9 mouse cellular contexts compared by ENCODE assay signal in the genomic region with DNA sequence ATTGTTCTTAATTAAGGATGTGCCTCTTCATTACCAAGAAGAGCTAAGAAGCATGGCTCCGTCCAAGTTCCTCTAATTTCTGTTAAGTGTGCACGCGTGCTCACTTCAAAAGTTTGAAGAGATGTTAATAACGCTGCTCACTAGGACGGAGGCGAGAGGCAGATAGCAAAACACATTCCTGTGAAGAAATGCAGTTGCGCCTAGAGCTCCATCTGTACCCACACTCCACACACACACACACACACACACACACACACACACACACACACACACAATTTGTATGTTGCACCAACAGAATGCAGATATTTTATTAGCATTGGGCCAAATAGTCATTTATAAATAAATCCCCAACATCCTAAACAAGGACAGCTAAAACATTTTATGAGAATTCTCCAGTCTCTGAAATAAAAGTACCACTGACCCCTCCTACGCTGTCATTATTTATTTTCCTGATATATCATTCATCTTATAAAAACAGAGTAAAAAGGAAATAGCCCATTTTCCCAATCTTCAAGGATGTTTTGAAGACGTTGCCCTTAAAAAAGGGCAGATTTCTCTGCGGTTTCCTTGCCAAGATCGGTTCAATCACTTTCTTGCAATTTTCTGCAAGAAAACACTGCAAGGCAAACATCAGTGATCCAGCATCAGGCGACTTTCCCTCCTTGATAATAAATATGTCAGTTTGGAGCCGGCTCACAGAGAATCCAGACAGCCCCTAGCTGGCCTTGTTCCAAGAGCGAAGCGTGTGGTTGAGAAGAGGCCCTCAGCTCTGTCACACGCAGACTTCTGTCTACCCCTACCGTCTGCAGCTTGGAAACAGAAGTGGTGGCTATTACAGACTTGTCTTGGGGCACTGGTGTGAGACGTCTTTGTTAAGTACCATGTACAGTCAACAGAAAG.
A peak's percentile ranks its signal among the peaks of the same experiment; 100 is the strongest.
DNase-seq lines count a peak whose midpoint lies in the region; ATAC-seq lines count a peak whose summit lies in the region.
"Had no signal": no experiment of that assay in that cellular context is flagged by ENCODE, and none has a peak within 500 bp of the region (broad histone marks: within the 10 kb centered on the region; RNA-seq: fewer than 3 reads in every experiment).

No protein-coding gene starts in this region.

- H3K9ac ChIP-seq in forebrain, embryonic 13.5 days = no peak overlapping the region
- no peak overlapping the region for H3K9ac ChIP-seq in forebrain, embryonic 12.5 days
- H3K9ac ChIP-seq: liver, embryonic 13.5 days had no signal

- H3K27me3 ChIP-seq in forebrain, embryonic 13.5 days = no peaks in the 10 kb centered on the region
- no peaks in the 10 kb centered on the region for H3K27me3 ChIP-seq in forebrain, embryonic 12.5 days
- H3K27me3 ChIP-seq: liver, embryonic 13.5 days had no signal

- H3K4me2 ChIP-seq in forebrain, embryonic 13.5 days = no peak overlapping the region
- no peak overlapping the region for H3K4me2 ChIP-seq in forebrain, embryonic 12.5 days
- H3K4me2 ChIP-seq: liver, embryonic 13.5 days had no signal

- no peaks in the 10 kb centered on the region for H3K9me3 ChIP-seq in forebrain, embryonic 13.5 days (replicated peaks)
- no peaks in the 10 kb centered on the region for H3K9me3 ChIP-seq in forebrain, embryonic 12.5 days
- H3K9me3 ChIP-seq: liver, embryonic 13.5 days had no signal

- ATAC-seq in forebrain, embryonic 13.5 days = peak; percentile 75
- ATAC-seq in forebrain, embryonic 12.5 days (ENCODE audit: low FRiP score) = no peak

- no peak overlapping the region for H3K27ac ChIP-seq in forebrain, embryonic 13.5 days
- no peak overlapping the region for H3K27ac ChIP-seq in forebrain, embryonic 12.5 days
- H3K27ac ChIP-seq: liver, embryonic 13.5 days had no signal

- peak; percentile 28 for DNase-seq in right cerebral cortex, postnatal 14 days
- no peak for DNase-seq in right cerebral cortex, adult 2 months (ENCODE audit: low spot score in 2 of 2)
- peak; percentile 59 for DNase-seq in kidney, adult 11 months
- peak; percentile 66 for DNase-seq in mesoderm, embryonic 11.5 days (ENCODE audit: low read depth, low spot score)
- no peak for DNase-seq in left cerebral cortex, adult 9 months (ENCODE audit: low spot score in 2 of 2)
- no peak for DNase-seq in cerebellum, adult 11 months
- DNase-seq: liver, embryonic 13.5 days had no signal

- H3K36me3 ChIP-seq in forebrain, embryonic 13.5 days (ENCODE audit: poor library complexity, severe bottlenecking) = no peaks in the 10 kb centered on the region
- H3K36me3 ChIP-seq in forebrain, embryonic 12.5 days (replicated peaks) = no peaks in the 10 kb centered on the region
- H3K36me3 ChIP-seq: liver, embryonic 13.5 days had no signal

- no peaks in the 10 kb centered on the region for H3K4me1 ChIP-seq in forebrain, embryonic 13.5 days
- H3K4me1 ChIP-seq in forebrain, embryonic 12.5 days = no peaks in the 10 kb centered on the region
- H3K4me1 ChIP-seq: liver, embryonic 13.5 days had no signal

- 69% methylated on average over 18 of the region's 18 CpGs for WGBS in forebrain, embryonic 13.5 days
- 76% methylated on average over 18 of the region's 18 CpGs for WGBS in forebrain, embryonic 12.5 days

- no peak overlapping the region for H3K4me3 ChIP-seq in forebrain, embryonic 13.5 days
- H3K4me3 ChIP-seq in forebrain, embryonic 12.5 days (replicated peaks) = no peak overlapping the region
- H3K4me3 ChIP-seq: liver, embryonic 13.5 days had no signal

Comparison
In these comparisons a context has a peak if more than half of its experiments do, and no peak if none do; other contexts are left out.
1. DNase-seq: peak in right cerebral cortex, postnatal 14 days (single experiment), kidney, adult 11 months (single experiment) and mesoderm, embryonic 11.5 days (single experiment); none in right cerebral cortex, adult 2 months (0 of 2), left cerebral cortex, adult 9 months (0 of 2) and cerebellum, adult 11 months (single experiment).